Mouse (Mus musculus): ENCODE data around the gene Olfr399.

The Olfr399 gene

DNA sequence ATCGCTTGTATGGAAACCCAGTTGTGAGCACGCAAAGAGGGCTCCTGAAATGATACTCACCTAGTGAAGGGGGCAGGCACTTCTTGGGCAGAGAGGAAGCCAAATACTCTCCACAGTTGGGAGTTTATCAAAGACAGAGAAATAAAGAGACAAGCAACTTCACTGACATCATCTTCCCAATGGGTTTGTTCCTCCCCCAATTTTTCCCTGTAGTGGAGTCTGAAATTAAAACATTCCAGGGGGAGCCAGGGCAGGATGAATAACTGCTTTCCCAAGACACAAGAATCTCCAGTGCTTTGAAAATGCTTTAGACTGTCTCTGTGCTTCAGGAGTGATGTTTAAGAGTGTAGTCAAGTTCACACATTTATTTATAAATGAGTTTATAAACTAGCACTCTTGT, at the start of gene Olfr399, which contains the start of gene Olfr139:
Gene Olfr399 (minus strand): TSS at position 165 of the 400 bp plus-strand sequence.
Gene Olfr139 (minus strand): TSS at position 101 of the 400 bp plus-strand sequence.
- no peak for DNase-seq

DNA sequence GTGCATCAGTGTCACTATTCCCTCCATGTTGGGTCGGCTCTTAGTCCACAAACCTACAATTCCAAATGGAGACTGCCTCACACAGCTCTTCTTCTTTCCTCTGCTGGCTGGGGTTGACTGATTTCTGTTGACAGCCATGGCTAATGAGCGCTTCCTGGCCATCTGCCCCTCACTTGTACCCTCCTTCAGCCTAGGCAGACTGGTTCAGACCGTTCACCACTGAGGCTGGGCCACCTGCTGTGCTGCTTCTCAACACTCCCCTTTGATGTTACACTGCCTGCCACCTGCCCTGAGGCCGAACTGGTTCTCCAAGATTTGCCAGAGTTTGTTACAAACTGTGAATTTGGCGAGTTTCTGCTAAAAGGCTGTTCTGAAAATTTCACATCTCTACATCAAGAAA, 48.7 kb upstream of the Olfr399 start:
- no peak for DNase-seq

DNA sequence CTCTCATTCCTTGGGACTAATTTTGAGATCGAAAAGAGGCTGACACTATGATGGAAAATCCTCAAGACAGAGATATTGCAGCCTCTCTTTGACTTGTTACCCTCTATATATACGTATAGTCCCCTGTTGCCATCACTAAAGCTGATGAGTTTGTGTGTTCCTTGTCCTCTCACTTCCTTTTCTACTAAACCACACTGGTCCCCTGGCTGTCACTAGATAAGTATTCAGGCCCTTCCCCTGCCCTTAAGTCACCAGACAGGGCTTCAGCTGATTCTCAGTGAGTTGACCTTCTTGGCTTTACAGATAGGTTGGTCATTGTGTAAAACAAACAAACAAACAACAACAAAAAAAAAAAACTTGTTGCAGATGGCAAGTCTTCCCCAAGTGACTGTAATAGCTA, 45.1 kb upstream of the Olfr399 start:
- no peak for DNase-seq

DNA sequence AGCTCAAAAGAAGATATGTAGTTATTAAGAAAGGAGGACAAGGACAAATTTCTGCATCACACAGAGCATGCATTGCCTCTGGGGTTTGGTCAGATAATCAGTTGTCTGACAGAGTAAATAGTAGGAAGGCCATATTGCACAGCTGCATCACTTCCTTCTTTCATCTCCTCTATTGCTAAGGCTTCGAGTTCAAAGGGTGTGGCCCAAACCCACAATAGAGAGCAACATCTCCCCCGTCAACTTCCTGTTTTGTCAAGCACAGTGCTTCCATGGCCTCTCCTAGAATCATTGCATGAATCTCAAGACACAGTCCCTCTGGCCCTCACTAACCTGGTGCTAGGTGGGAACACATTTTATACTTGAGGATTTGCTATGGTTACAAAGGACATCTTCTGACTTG, 44.3 kb upstream of the Olfr399 start:
- peak; percentile 91 for DNase-seq

DNA sequence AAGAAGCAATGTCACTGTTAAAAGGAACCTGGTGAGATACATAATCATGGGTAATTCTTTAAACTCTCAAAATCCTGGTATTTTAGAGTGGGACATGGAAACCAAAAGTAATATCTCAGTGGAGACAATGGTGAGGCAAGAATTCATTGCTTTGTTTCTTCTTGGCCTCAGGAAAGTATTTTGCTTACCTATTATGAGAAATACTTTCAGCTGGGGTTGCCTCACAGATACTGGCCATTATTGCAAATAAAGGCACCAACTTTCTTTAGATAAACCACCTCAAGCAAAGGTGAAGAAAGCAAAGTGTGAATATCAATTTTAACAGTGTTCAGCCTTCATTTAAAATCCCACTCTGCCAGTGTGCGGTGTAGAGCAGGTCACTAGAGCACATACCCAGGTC, 13.2 kb upstream of the Olfr399 start, which contains the start of gene Zfp616:
Gene Zfp616 (plus strand): TSS at position 301 of the 400 bp plus-strand sequence.
- no peak for DNase-seq

DNA sequence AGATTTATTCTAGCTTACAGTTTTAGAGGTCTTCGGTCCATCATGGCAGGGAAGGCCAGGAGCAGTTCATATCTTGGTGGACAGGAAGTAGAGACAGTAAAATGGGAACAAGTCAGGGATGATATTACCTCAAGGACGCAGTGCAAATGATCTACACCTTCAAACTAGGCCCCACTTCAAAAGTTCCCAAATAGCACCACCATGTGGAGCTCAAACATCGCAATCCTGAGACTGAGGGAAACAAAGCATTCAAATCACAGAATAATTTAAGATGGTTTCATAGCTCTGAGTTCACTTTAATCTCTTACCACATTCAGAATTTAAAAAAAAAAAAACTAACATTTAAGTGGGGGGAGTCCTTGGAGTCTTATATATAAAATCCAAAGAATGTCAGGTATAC, 5.1 kb downstream of the Olfr399 start:
- DNase-seq = no peak
